Mouse (Mus musculus) midbrain, embryonic 10.5 days (tissue): ENCODE results near the gene Atxn3. TPM values are rescaled to one million over a fixed set of nuclear protein-coding genes. Genes with fewer than 3 reads are reported as not detected.

Experiments
- DNase-seq: peaks from one replicate; pipeline ENCODE4 v3.0.0-alpha.2; 2017; ENCODE audit warnings: low spot score
- H3K27ac ChIP-seq: fragments of 300-500 bp; sonication (generic); replicated peaks from 2 replicates; pipeline ENCODE4 v1.5.1; 2016; ENCODE audit warnings: mild to moderate bottlenecking
- H3K27me3 ChIP-seq: fragments of 300-500 bp; sonication (generic); 2 replicates; pipeline ENCODE4 v1.6.1; 2016; ENCODE audit warnings: low read depth, mild to moderate bottlenecking; ENCODE audit not compliant: poor library complexity, severe bottlenecking
- H3K36me3 ChIP-seq: fragments of 300-500 bp; sonication (generic); 2 replicates; pipeline ENCODE4 v1.6.1; 2016; ENCODE audit warnings: mild to moderate bottlenecking, moderate library complexity
- H3K4me1 ChIP-seq: fragments of 300-500 bp; sonication (generic); 2 replicates; pipeline ENCODE4 v1.6.1; 2016
- H3K4me3 ChIP-seq: fragments of 300-500 bp; sonication (generic); 2 replicates; pipeline ENCODE4 v1.5.1; 2016; ENCODE audit warnings: mild to moderate bottlenecking, moderate library complexity
- H3K9me3 ChIP-seq: fragments of 300-500 bp; sonication (generic); replicated peaks from 2 replicates; pipeline ENCODE4 v1.6.1; 2016; ENCODE audit warnings: mild to moderate bottlenecking
- WGBS: fragments of 180-500 bp; shearing (Covaris S2); methylation state at CpG from one replicate; pipeline ENCODE4 v1.1.7; 2016; 5-methylcytosine and 5-hydroxymethylcytosine counted together
- polyA plus RNA-seq: library from polyadenylated mRNA; unstranded; fragments of >200 nt; fragmentation: Nextera tagmentation; extraction: Ambion mirVana; gene quantifications from 2 replicates; pipeline ENCODE4 v1.2.1, GENCODE M21; 2016

The Atxn3 gene
- 14.4 and 16.2 TPM in 2 replicates for polyA plus RNA-seq

GRCm38 (mm10) chr12:101957942-101958544 is at the start of gene Atxn3:
Gene Atxn3 (minus strand): TSS chr12:101958246.
- Histone ChIP-seq H3K27ac (peak within 1 kb of the TSS; percentile 95), H3K4me1 (peaks cover 18% of the 10 kb centered on the region), H3K9me3 (no peaks in the 10 kb centered on the region), H3K36me3 (peaks cover 8% of the 10 kb centered on the region), H3K4me3 (peak within 1 kb of the TSS; percentile 90), H3K27me3 (no peaks in the 10 kb centered on the region)
- under 1% methylated on average over 54 of the region's 54 CpGs for WGBS
- DNase-seq, result peak; percentile 97

GRCm38 (mm10) chr12:102000785-102001184 is 42.7 kb upstream of the Atxn3 start:
- H3K27me3 ChIP-seq, result no peaks in the 10 kb centered on the region
- no peaks in the 10 kb centered on the region for H3K9me3 ChIP-seq
- H3K27ac ChIP-seq, result no peak overlapping the region
- no peaks in the 10 kb centered on the region for H3K4me1 ChIP-seq
- no peak overlapping the region for H3K4me3 ChIP-seq
- H3K36me3 ChIP-seq, result peaks cover 95% of the 10 kb centered on the region
- DNase-seq, result no peak
- 94% methylated on average over 11 of the region's 11 CpGs for WGBS

- H3K36me3 ChIP-seq, result peaks cover 94% of the 10 kb centered on the region
- 94% methylated on average over 5 of the region's 5 CpGs for WGBS
Measured at GRCm38 (mm10) chr12:101998929-101999328, 40.9 kb upstream of the Atxn3 start.

GRCm38 (mm10) chr12:101994576-101995467 is 36.8 kb upstream of the Atxn3 start:
- Histone ChIP-seq H3K4me3 (no peak overlapping the region), H3K9me3 (no peaks in the 10 kb centered on the region), H3K27me3 (no peaks in the 10 kb centered on the region), H3K4me1 (no peaks in the 10 kb centered on the region), H3K36me3 (peaks cover 93% of the 10 kb centered on the region), H3K27ac (no peak overlapping the region)
- DNase-seq, result no peak
- 92% methylated on average over 8 of the region's 8 CpGs for WGBS

More at GRCm38 (mm10) chr12:101998929-101999328, 40.9 kb upstream of the Atxn3 start:
- no peaks in the 10 kb centered on the region for H3K4me1 ChIP-seq
- H3K27me3 ChIP-seq, result no peaks in the 10 kb centered on the region
- H3K27ac ChIP-seq, result no peak overlapping the region
- H3K9me3 ChIP-seq, result no peaks in the 10 kb centered on the region
- H3K4me3 ChIP-seq, result no peak overlapping the region
- no peak for DNase-seq

- H3K9me3 ChIP-seq, result no peaks in the 10 kb centered on the region
- no peak overlapping the region for H3K27ac ChIP-seq
- H3K4me3 ChIP-seq, result no peak overlapping the region
- H3K27me3 ChIP-seq, result no peaks in the 10 kb centered on the region
- WGBS, result 94% methylated on average over 6 of the region's 6 CpGs
- no peak for DNase-seq
- peaks cover 97% of the 10 kb centered on the region for H3K36me3 ChIP-seq
- no peaks in the 10 kb centered on the region for H3K4me1 ChIP-seq
Measured at GRCm38 (mm10) chr12:101987659-101988058, 29.6 kb upstream of the Atxn3 start.

GRCm38 (mm10) chr12:101985110-101985509 is 27.1 kb upstream of the Atxn3 start:
- 79% methylated on average over 3 of the region's 3 CpGs for WGBS
- Histone ChIP-seq H3K27me3 (no peaks in the 10 kb centered on the region), H3K36me3 (peaks cover 88% of the 10 kb centered on the region), H3K9me3 (no peaks in the 10 kb centered on the region), H3K27ac (no peak overlapping the region), H3K4me3 (no peak overlapping the region), H3K4me1 (no peaks in the 10 kb centered on the region)
- DNase-seq, result no peak

GRCm38 (mm10) chr12:101982977-101983376 is 24.9 kb upstream of the Atxn3 start:
- Histone ChIP-seq H3K27ac (no peak overlapping the region), H3K27me3 (no peaks in the 10 kb centered on the region), H3K36me3 (peaks cover 77% of the 10 kb centered on the region), H3K4me1 (no peaks in the 10 kb centered on the region), H3K4me3 (no peak overlapping the region), H3K9me3 (no peaks in the 10 kb centered on the region)
- 95% methylated on average over 9 of the region's 9 CpGs for WGBS
- no peak for DNase-seq

GRCm38 (mm10) chr12:101981559-101981958 is 23.5 kb upstream of the Atxn3 start:
- no peaks in the 10 kb centered on the region for H3K9me3 ChIP-seq
- peaks cover 12% of the 10 kb centered on the region for H3K4me1 ChIP-seq
- H3K36me3 ChIP-seq, result peaks cover 64% of the 10 kb centered on the region
- WGBS, result 92% methylated on average over 2 of the region's 2 CpGs
- no peak overlapping the region for H3K27ac ChIP-seq
- no peak overlapping the region for H3K4me3 ChIP-seq
- no peak for DNase-seq
- H3K27me3 ChIP-seq, result no peaks in the 10 kb centered on the region

GRCm38 (mm10) chr12:101980266-101980665 is 22.2 kb upstream of the Atxn3 start:
- no peaks in the 10 kb centered on the region for H3K27me3 ChIP-seq
- no peak overlapping the region for H3K27ac ChIP-seq
- peaks cover 13% of the 10 kb centered on the region for H3K4me1 ChIP-seq
- no peak for DNase-seq
- H3K36me3 ChIP-seq, result peaks cover 53% of the 10 kb centered on the region
- no peak overlapping the region for H3K4me3 ChIP-seq
- no peaks in the 10 kb centered on the region for H3K9me3 ChIP-seq
- WGBS, result 80% methylated on average over 5 of the region's 5 CpGs

GRCm38 (mm10) chr12:101979213-101979750 is 21.2 kb upstream of the Atxn3 start:
- Histone ChIP-seq H3K27ac (no peak overlapping the region), H3K4me1 (peaks cover 20% of the 10 kb centered on the region), H3K4me3 (no peak overlapping the region), H3K27me3 (no peaks in the 10 kb centered on the region), H3K9me3 (no peaks in the 10 kb centered on the region), H3K36me3 (peaks cover 43% of the 10 kb centered on the region)
- 95% methylated on average over 8 of the region's 8 CpGs for WGBS
- DNase-seq, result no peak

- no peak overlapping the region for H3K4me3 ChIP-seq
- DNase-seq, result no peak
- 94% methylated on average over 1 of the region's 1 CpGs for WGBS
- peaks cover 39% of the 10 kb centered on the region for H3K36me3 ChIP-seq
- H3K27me3 ChIP-seq, result no peaks in the 10 kb centered on the region
- no peak overlapping the region for H3K27ac ChIP-seq
- H3K4me1 ChIP-seq, result peaks cover 21% of the 10 kb centered on the region
- no peaks in the 10 kb centered on the region for H3K9me3 ChIP-seq
Measured at GRCm38 (mm10) chr12:101978588-101978987, 20.5 kb upstream of the Atxn3 start.

GRCm38 (mm10) chr12:101978162-101978561 is 20.1 kb upstream of the Atxn3 start:
- H3K4me1 ChIP-seq, result peaks cover 21% of the 10 kb centered on the region
- no peak overlapping the region for H3K4me3 ChIP-seq
- no peak for DNase-seq
- H3K9me3 ChIP-seq, result no peaks in the 10 kb centered on the region
- H3K27ac ChIP-seq, result no peak overlapping the region
- 91% methylated on average over 5 of the region's 5 CpGs for WGBS
- peaks cover 39% of the 10 kb centered on the region for H3K36me3 ChIP-seq
- no peaks in the 10 kb centered on the region for H3K27me3 ChIP-seq
